Mouse (Mus musculus) heart, postnatal 14 days (tissue): Measurements from ENCODE around the gene Elmo1. TPM values are rescaled to one million over a fixed set of nuclear protein-coding genes. Genes with fewer than 3 reads are reported as not detected.

ENCODE experiments used
- DNase-seq, 2 experiments: peaks; one replicate each; pipeline ENCODE4 v3.0.0; 2021 to 2022
- intact Hi-C: fragments of 180-260 bp; cut with DNase I; formaldehyde crosslinking; loops from one replicate; pipeline ENCODE4 v1.15.1; 2025
- total RNA-seq, 2 experiments: library from RNA; stranded (reverse); gene quantifications; 2 replicates each; pipeline ENCODE4 v1.2.3; 2021

Elmo1 gene
- total RNA-seq, 2 experiments from 2014 or later, result 16.4 to 17.1 TPM

DNA sequence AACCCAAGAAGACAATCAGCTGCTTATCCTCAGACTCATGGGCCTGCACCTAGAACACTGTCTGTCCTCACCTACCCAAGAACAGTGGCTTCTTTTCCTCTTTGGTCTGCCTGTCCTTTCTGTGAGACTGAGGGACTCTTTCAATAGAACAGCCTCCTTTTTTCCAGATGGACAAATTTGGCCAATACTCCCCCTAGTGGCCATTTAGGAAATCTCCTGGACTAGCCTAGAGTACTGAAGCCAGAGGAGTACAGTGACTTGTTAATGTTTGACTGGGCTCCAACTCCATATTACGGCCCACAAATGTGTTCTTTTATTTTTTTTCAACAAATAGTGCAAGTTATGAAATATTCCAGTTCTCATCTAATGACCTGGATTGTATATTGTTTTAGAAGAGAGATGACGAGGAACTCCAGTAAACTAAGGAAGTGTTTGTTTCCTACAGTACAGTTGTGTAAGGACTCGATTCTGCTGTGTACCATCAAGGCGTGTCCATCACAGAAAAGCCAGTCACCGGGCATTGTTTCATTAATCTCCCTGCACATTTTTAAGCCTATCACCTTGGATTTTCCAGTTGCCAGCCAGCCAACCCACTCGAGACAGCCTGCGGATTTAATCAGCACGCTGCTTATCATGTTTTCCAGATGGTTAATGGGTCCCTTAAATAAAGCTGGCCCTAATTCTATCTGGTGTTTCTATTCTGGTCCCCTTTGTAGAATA is 399.5 kb downstream of the Elmo1 start:
- peak in 1 of 2 experiments; percentile 44 for DNase-seq
- intact Hi-C loops, result no loop called here

- peak in 1 of 2 experiments; percentile 9 for DNase-seq
- intact Hi-C loops, result no loop called here
Observed at GRCm38 (mm10) chr13:20490860-20491594, 400.6 kb downstream of the Elmo1 start.

DNA sequence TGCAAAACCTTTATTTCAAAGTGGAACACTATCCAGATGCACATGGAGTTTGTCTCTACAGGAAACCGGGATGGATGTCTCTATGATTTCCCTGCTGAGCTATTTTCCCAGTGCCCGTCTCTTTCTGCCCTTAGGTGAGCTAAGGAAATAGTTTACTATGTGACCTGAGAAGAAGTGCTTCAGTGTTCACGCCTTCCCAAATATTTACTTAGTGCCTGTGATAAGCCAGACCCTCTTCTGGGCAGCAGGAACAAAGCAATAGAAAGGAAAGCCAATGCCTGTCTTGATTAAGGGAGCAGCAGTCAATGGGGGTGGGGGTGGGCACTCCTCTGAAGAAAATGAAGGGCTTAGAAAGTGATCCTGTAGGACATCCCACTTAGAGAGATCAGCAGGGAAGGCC is 401.3 kb downstream of the Elmo1 start:
- no peak for DNase-seq
- intact Hi-C loops, result no loop called here

- intact Hi-C loops, result no loop called here
- DNase-seq, result no peak
Observed at GRCm38 (mm10) chr13:20494047-20494739, 403.8 kb downstream of the Elmo1 start.

GRCm38 (mm10) chr13:20501923-20502322 is 411.5 kb downstream of the Elmo1 start:
- DNase-seq, result no peak
- intact Hi-C loops, result no loop called here

GRCm38 (mm10) chr13:20503371-20503770 is 413.0 kb downstream of the Elmo1 start:
- intact Hi-C loops, result no loop called here
- DNase-seq, result no peak

GRCm38 (mm10) chr13:20507381-20508129 is 417.2 kb downstream of the Elmo1 start:
- DNase-seq, result no peak
- intact Hi-C loops, result no loop called here

DNA sequence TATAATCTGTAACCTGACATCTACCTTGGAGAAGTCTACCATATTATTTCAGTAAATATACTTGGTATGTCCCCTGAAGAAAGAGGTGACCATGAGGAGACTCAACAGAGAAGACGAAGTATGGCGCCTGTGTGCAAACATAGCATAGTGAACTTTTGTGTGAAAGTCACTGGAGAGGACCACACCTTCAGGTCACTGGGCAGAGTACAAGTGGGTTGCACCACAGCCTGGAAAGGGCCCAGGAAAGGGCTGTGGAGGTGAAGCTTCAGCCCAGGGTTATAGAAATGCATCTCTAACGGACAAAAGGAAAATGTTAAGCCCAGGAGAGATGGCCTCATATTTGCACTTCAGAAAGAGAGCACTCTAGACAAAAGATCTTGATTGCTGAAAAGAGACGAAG is 420.6 kb downstream of the Elmo1 start:
- intact Hi-C loops, result no loop called here
- no peak for DNase-seq

- intact Hi-C loops, result no loop called here
Observed at GRCm38 (mm10) chr13:20512317-20513240, 422.2 kb downstream of the Elmo1 start.

DNA sequence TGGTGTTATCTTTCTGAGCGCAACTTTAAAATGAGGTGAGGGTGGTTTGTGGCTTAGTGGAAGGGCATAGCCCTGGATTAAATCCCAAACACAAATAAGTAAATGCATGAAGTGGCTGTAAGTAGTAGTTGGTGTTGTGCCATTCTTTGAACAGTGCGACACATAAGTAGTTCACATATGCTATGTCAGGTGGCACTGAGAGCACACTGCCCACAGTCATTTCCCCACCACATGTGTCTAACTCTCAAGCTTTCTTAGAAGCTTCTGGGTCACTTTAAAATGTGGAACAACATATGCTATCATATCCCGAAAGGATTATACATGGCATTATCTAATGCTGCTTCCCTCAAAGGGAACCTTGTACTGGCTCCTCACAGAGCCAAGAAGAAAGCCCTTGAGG is 424.3 kb downstream of the Elmo1 start:
- no peak for DNase-seq
- intact Hi-C loops, result no loop called here

More at GRCm38 (mm10) chr13:20512317-20513240, 422.2 kb downstream of the Elmo1 start:
- DNase-seq, result no peak

- intact Hi-C loops, result no loop called here
- no peak for DNase-seq
Observed at GRCm38 (mm10) chr13:20516096-20516495, 425.7 kb downstream of the Elmo1 start.

- no peak for DNase-seq
- intact Hi-C loops, result no loop called here
Observed at GRCm38 (mm10) chr13:20517702-20518101, 427.3 kb downstream of the Elmo1 start.

GRCm38 (mm10) chr13:20521492-20521891 is 431.1 kb downstream of the Elmo1 start:
- no peak for DNase-seq
- intact Hi-C loops, result no loop called here

- intact Hi-C loops, result no loop called here
- no peak for DNase-seq
Observed at GRCm38 (mm10) chr13:20523671-20524070, 433.3 kb downstream of the Elmo1 start.

DNA sequence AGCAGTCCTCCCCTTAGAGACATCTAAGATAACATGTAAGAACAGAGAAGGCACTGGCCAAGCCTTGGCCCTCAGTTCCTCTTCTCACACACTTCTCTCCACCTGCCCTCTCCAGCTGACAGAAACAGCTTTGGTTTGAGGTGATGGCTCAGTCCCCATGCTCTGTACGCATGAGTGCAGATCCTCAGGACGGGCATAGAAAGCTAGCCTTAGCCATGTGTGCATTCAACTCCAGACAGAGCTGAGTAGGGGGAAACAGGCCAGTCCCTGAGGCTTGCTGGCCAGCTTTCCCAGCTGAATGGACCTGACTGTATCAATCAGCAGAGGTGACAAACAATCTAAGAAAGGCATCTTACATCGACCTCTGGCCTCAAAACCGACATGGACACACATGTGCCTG is 435.4 kb downstream of the Elmo1 start:
- intact Hi-C loops, result no loop called here

GRCm38 (mm10) chr13:20537053-20537452 is 446.7 kb downstream of the Elmo1 start:
- intact Hi-C loops, result no loop called here

More for the DNA sequence above, 435.4 kb downstream of the Elmo1 start:
- DNase-seq, result no peak

GRCm38 (mm10) chr13:20537487-20537886 is 447.1 kb downstream of the Elmo1 start:
- DNase-seq, result no peak
- intact Hi-C loops, result no loop called here

More at GRCm38 (mm10) chr13:20537053-20537452, 446.7 kb downstream of the Elmo1 start:
- DNase-seq, result no peak

DNA sequence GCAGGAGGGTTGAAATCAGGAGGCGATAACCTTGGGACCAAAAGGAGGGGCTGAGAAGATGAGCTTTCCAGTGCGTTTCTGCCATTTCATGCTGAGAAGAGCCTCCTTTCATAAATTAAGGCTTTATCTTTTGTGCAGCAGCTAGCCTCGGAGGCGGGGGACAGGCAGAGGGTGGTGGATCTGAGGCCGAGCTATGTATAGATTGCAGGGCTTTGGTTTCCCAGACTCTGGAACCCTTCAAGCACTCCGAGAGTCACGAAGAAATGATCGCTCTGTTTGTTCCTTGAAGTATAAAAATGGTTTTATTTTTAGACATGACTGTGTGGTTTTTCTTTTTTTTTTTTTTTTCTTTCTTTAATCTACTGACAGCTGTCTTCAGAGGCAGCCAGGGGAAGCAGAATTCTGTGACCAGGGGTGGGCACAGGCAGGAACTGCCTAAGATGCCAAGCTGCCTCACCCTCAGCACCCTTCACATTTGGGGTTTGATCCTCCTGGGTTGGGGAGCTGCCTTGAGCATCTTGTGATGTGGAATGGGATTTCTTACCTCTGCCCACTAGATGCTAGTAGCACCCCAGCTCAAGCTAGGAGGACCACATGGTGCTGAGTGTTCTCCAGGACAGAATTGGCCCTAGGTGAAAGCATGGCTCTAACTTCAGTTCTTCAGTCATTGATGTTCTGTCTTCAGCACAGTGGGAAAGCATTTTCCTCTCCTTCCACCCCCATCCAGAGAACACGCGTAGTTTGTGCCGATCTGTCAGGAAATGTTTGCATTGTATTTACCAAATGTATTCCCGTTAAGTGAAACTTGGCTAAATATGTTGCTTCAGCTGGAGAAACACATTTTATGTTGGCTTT is 448.0 kb downstream of the Elmo1 start:
- intact Hi-C loops, result no loop called here

DNA sequence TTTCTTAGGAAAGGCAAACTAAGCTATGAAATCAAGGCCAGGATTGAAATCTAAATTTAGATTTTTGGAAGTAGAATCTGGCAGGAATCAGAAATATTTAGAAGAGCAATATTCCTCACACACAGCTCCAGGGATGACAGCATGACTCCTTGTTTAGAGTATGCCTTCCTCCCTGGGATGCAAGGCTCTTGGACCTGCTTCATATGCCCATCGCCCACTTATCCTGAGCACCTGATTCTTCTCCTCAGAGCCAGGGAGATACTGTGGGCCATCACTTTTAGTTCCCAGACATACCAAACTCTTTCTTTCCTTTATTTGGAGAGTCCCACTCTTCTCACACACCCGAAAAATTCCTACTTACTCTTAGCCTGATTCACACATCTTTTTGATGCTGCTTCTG is 449.2 kb downstream of the Elmo1 start:
- DNase-seq, result no peak
- intact Hi-C loops, result no loop called here

More for the DNA sequence above, 448.0 kb downstream of the Elmo1 start:
- no peak for DNase-seq
